19 mouse cellular contexts compared by ENCODE assay signal in the genomic region with DNA sequence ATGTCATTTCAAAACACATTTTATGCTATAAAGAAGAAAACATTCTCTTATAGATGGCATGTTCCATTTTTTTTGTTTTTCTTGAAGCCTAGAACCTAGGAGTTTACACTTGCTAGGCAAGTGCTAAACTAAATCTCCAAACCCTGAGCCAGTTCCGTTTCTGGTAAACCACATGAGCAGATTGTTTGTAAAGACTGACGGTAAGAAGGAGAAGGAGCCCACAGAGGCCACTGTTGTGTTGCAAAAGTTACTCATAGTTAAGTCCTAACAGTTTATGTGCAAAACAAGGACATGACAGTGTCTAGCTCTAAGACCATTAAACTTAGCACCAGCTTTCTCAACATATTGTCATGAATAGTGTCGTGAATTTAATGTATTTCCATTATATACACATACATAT. TPM values are rescaled to one million over a fixed set of nuclear protein-coding genes. Genes with fewer than 3 reads are reported as not detected.
A peak's percentile ranks its signal among the peaks of the same experiment; 100 is the strongest.
DNase-seq lines count a peak whose midpoint lies in the region; ATAC-seq lines count a peak whose summit lies in the region.
"Had no signal": no experiment of that assay in that cellular context is flagged by ENCODE, and none has a peak within 500 bp of the region (broad histone marks: within the 10 kb centered on the region; RNA-seq: fewer than 3 reads in every experiment).

No protein-coding gene starts in this region.

- intact Hi-C loops in heart, postnatal 14 days (cut with DNase I) = no loop called here

- DNase-seq in CD4-positive helper T cell, adult 2 months (ENCODE audit: low read depth, low spot score) = peak; percentile 2
- DNase-seq in embryo, embryonic 11 days = no peak
- DNase-seq in heart, postnatal 14 days = no peak
- no peak for DNase-seq in kidney, postnatal 36 days
- DNase-seq: adrenal gland, adult 2 months; adrenal gland, postnatal 10 days; adrenal gland, postnatal 25 days; B cell, adult 2 months; cerebellum, adult 11 months; cerebellum, adult 18-20 months; cerebellum, adult 9-10 months; cerebellum, postnatal 10 days; cerebellum, postnatal 25 days; forebrain, postnatal 0 days had no signal

- ATAC-seq in granulocyte monocyte progenitor cell, adult 5-6 weeks (replicated peaks; ENCODE audit: poor library complexity, severe bottlenecking) = peak; percentile 58
- peak; percentile 62 for ATAC-seq in megakaryocyte, adult 5-6 weeks (ENCODE audit: poor library complexity, severe bottlenecking)
- 0 out of 2 replicates have a peak, but pooled peaks have one; percentile 45 for ATAC-seq in monocyte, adult 5-6 weeks (replicated peaks; ENCODE audit: insufficient number of reproducible peaks, low FRiP score, low TSS enrichment, poor library complexity, severe bottlenecking)
- ATAC-seq: forebrain, embryonic 13.5 days; forebrain, embryonic 15.5 days; forebrain, postnatal 0 days had no signal

RNA-seq across cellular contexts. Expression of a gene that starts 53.0 kb away (rescaled TPM):
- 1.8 TPM in 1 of 2 replicates, not detected in the other for total RNA-seq in granulocyte monocyte progenitor cell, adult 5-6 weeks (2014; fragmentation: Nextera tagmentation)
- 1.7 TPM in 1 of 2 replicates, not detected in the other for total RNA-seq in granulocyte monocyte progenitor cell, adult 5-6 weeks (2017)
- total RNA-seq in megakaryocyte, adult 5-6 weeks (2015) = 1.9 and 2.5 TPM in 2 replicates
- 2.0 and 2.2 TPM in 2 replicates for total RNA-seq in megakaryocyte, adult 5-6 weeks (2017)
- total RNA-seq in monocyte, adult 5-6 weeks (2017) = 1.4 TPM in 1 of 3 replicates, not detected in the others
- total RNA-seq in heart, postnatal 14 days (2021) = 1 to 10 TPM; 1.9 to 2.9 TPM
